Mouse (Mus musculus) lung, adult 2 months (tissue): Measurements from ENCODE around the gene Nek8. TPM values are rescaled to one million over a fixed set of nuclear protein-coding genes. Genes with fewer than 3 reads are reported as not detected.
"Not testable (repeated sequence)": the region's sequence is repeated elsewhere in the genome, so short reads cannot be mapped to it uniquely, and the experiment has no call there.

Source experiments
- DNase-seq: peaks from one replicate; pipeline ENCODE4 v3.0.0; 2022
- H3K4me1 ChIP-seq: fragments of 200-500 bp; 2 replicates; pipeline ENCODE4 v1.6.1; 2011; ENCODE audit warnings: low read length; ENCODE audit not compliant: control insufficient read depth, insufficient read depth
- H3K4me3 ChIP-seq: fragments of 200-500 bp; replicated peaks from 2 replicates; pipeline ENCODE3; 2011; ENCODE audit warnings: low read depth, mild to moderate bottlenecking, control low read depth, low read length; ENCODE audit errors: extremely low read depth
- CTCF ChIP-seq: fragments of 200-500 bp; IDR thresholded peaks from 2 replicates; pipeline ENCODE4 v1.5.1; 2011; ENCODE audit warnings: mild to moderate bottlenecking, low read length, control low read depth; ENCODE audit not compliant: insufficient read depth
- POLR2A ChIP-seq: fragments of 200-500 bp; IDR thresholded peaks from 2 replicates; pipeline ENCODE4 v1.6.1; 2011; ENCODE audit warnings: low read depth, mild to moderate bottlenecking, control low read depth, low read length, borderline replicate concordance; ENCODE audit errors: extremely low read depth
- WGBS: fragments of 180-500 bp; shearing (Covaris S2); methylation state at CpG from one replicate; pipeline ENCODE4 v1.1.7; 2018; 5-methylcytosine and 5-hydroxymethylcytosine counted together
- polyA plus RNA-seq: library from polyadenylated mRNA; depleted of rRNA; stranded (reverse); fragments of >200 nt; gene quantifications from 2 replicates; pipeline ENCODE4 v1.2.3, GENCODE M21; 2012

Nek8 gene
- polyA plus RNA-seq, 1 experiment: 18.9 TPM

GRCm38 (mm10) chr11:78146707-78147543, 29.6 kb downstream of the Nek8 start:
- 70% methylated on average over 6 of the region's 6 CpGs for WGBS
- H3K4me1 ChIP-seq: 0 out of 2 replicates have a peak, but pooled peaks cover under 1% of the 10 kb centered on the region
- no peak for TF ChIP-seq POLR2A
- no peak for TF ChIP-seq CTCF
- no peak for DNase-seq
- no peak overlapping the region for H3K4me3 ChIP-seq

DNA sequence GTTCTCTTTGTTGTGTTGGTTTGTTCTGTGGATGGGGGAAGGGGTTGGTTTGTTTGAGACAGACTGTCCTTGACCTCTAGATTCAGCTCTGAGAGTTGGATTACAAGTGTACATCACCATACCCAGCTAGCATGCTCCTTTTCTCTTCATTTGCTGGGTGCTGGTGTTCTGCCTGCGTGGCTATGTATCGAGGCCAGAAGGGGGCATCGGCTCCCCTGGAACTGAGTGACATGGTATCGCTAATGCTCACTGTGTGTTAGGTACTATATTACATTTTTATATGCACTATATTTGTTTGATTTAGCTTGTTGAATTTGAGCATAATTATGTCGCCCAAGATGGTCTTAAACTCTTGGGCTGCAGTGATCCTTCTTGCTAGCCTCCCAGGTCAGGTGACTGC, 30.3 kb downstream of the Nek8 start:
- TF ChIP-seq CTCF (0 out of 2 replicates have a peak, but pooled peaks have one; percentile 17), POLR2A (no peak)
- Histone ChIP-seq H3K4me1 (no peaks in the 10 kb centered on the region), H3K4me3 (no peak overlapping the region)
- DNase-seq: no peak
- 88% methylated on average over 5 of the region's 5 CpGs for WGBS

DNA sequence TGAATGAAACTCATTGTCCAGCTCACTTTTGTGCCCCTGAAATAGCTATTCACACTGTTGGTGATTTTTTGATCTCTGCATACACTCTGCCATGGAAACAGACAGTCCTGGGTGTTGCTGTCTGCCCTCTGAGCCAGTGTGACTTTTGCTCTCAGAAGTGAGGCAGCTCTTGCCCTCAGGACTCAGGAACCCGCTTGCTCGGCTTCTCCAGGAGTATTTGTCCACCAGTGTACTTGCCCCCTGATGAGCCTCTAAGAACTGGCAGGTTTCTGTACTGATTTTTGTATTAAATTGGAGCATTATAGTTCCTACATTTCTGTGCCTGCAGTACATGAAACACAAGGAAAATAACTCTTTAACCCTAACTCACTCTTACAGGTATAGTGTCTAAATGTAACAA, 33.0 kb downstream of the Nek8 start:
- H3K4me1 ChIP-seq: no peaks in the 10 kb centered on the region
- no peak for DNase-seq
- TF ChIP-seq POLR2A (no peak), CTCF (no peak)
- no peak overlapping the region for H3K4me3 ChIP-seq
- 93% methylated on average over 2 of the region's 2 CpGs for WGBS

DNA sequence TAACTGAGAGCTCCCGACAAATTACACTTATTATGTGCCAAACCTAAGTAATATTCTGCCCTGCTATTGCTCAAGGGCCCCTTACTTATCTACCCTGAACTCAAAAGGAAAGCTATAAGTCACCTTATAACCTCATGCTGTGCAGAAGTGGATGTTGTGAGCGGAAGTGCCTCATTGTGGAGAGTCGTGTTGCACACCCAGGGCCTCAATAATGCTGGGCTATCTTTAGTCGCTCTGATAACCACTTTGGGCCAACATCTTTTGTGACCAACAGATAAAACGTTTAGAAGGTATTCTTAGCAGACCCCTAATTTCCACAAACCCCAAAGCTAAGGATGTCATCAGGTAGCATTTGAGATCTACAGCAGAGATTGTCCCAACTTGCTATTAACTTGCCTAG, 35.8 kb downstream of the Nek8 start:
- TF ChIP-seq CTCF (no peak), POLR2A (no peak)
- Histone ChIP-seq H3K4me1 (peaks cover 2% of the 10 kb centered on the region; the same call in 1 of the 2 replicates), H3K4me3 (no peak overlapping the region)
- DNase-seq: no peak
- WGBS: 69% methylated on average over 5 of the region's 5 CpGs

DNA sequence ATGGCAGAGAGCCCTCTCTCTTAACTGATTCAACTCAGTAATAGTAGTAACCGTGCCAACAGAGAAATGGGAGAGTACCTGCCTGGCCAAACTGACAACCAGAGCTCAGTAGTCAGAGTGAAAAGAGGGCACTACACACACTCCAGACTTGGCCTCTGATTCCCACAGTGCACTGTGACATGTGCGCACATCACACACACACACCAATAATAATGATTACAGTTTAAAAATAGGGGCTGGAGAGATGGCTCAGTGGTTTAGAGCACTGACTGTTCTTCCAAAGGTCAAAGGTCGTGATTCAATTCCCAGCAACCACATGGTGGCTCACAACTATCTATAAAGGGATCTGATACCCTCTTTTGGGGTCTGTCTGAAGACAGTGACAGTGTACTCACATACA, 38.5 kb downstream of the Nek8 start:
- H3K4me1 ChIP-seq: peaks cover 2% of the 10 kb centered on the region; the same call in 1 of the 2 replicates
- no peak for TF ChIP-seq CTCF
- no peak for TF ChIP-seq POLR2A
- no peak overlapping the region for H3K4me3 ChIP-seq
- no peak for DNase-seq
- WGBS: 87% methylated on average over 3 of the region's 3 CpGs

- H3K4me1 ChIP-seq: peaks cover 2% of the 10 kb centered on the region; the same call in 1 of the 2 replicates
- no peak for TF ChIP-seq CTCF
- TF ChIP-seq POLR2A: no peak
- H3K4me3 ChIP-seq: no peak overlapping the region
- WGBS: 66% methylated on average over 4 of the region's 4 CpGs
- DNase-seq: no peak
Measured at GRCm38 (mm10) chr11:78137584-78137983, 38.9 kb downstream of the Nek8 start.

- WGBS: 44% methylated on average over 1 of the region's 1 CpGs
- DNase-seq: no peak
Measured at GRCm38 (mm10) chr11:78136132-78136531, 40.3 kb downstream of the Nek8 start.

GRCm38 (mm10) chr11:78135314-78135713, 41.2 kb downstream of the Nek8 start:
- 77% methylated on average over 7 of the region's 7 CpGs for WGBS
- not testable (repeated sequence) for H3K4me3 ChIP-seq, H3K4me1 ChIP-seq, DNase-seq

More at GRCm38 (mm10) chr11:78136132-78136531, 40.3 kb downstream of the Nek8 start:
- Histone ChIP-seq H3K4me3 (no peak overlapping the region), H3K4me1 (peaks cover 2% of the 10 kb centered on the region; the same call in 1 of the 2 replicates)
- TF ChIP-seq CTCF (no peak), POLR2A (no peak)

DNA sequence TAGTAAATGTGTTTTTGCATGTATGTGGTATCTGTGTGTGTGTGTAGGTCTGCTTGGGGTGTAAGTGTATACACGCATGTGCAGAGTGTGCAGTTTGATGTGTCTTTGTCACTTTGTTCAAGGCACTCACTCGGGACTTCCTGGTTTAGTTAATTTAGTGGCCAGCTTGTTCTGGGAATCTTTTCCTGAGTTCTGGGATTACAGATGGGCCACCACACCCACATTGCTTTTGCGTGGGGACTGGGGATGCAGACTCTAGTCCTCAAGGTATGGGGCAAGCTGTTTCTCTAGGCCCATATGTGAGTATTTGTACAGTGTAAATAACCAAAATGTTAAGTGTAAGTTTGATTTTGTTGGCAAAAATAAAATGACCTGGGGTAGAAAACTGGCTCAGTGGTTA, 42.1 kb downstream of the Nek8 start:
- 53% methylated on average over 3 of the region's 3 CpGs for WGBS
- no peak for DNase-seq
- TF ChIP-seq CTCF (no peak), POLR2A (no peak)
- H3K4me3 ChIP-seq: no peak overlapping the region
- H3K4me1 ChIP-seq: peaks cover 2% of the 10 kb centered on the region; the same call in 1 of the 2 replicates

DNA sequence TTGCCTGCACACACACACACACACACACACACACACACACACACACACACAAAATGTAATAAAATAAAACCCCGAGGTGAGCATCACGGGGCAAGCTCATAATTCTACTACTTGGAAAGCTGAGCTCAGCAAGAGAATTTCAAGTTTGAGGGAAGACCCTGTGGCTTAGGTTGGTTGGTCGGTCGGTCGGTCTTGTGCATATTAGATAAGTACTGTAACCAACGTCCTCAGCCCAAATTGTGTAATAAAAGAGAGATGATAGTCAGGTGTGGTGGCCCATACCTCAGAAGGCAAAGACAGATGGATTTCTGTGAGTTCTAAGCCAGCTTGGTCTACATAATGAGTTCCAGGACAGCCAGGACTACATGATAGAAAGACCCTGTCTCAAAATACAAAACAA, 42.6 kb downstream of the Nek8 start:
- H3K4me3 ChIP-seq: no peak overlapping the region
- H3K4me1 ChIP-seq: peaks cover 2% of the 10 kb centered on the region; the same call in 1 of the 2 replicates
- WGBS: 89% methylated on average over 6 of the region's 6 CpGs
- no peak for DNase-seq
- TF ChIP-seq CTCF: no peak
- TF ChIP-seq POLR2A: no peak
